Mouse (Mus musculus): Measurements from ENCODE around the gene Epha3. TPM values are rescaled to one million over a fixed set of nuclear protein-coding genes. Genes with fewer than 3 reads are reported as not detected.

The Epha3 gene
- not detected for total RNA-seq (2023)

GRCm38 (mm10) chr16:63863913-63864330, at the start of gene Epha3:
Gene Epha3 (minus strand): TSS chr16:63864175.

Data from neutrophil, adult 83 days (primary cell).